Mouse (Mus musculus): ENCODE measurements around the gene B4galt3. TPM values are rescaled to one million over a fixed set of nuclear protein-coding genes. Genes with fewer than 3 reads are reported as not detected.
"Not testable (repeated sequence)": the region's sequence is repeated elsewhere in the genome, so short reads cannot be mapped to it uniquely, and the experiment has no call there.

B4galt3 gene
- polyA plus RNA-seq, 1 experiment from 2014 or later, result 113 TPM

DNA sequence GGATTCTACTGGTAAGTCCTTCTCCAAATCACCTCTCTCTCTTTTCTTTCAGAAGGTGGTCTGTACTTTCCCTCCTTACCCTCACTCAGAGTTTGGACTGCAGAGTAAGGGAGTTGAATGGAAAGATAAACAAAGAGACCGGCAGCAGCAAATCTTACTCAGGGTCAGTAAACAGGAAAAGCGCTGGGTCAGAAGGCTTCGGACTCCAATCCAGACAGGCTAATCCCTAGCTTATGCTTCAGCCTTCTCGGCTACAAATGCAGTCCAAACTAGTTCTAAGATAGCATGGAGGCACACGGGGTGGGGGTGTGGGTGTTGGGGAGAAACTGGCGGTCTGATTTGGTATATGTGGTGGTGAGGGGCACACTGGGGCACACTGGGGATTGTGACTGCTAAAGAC is 32.7 kb upstream of the B4galt3 start:
- WGBS, result 75% methylated on average over 6 of the region's 6 CpGs
- Histone ChIP-seq H3K27me3 (ENCODE audit: control insufficient read depth, insufficient read depth, low read depth, low read length) (no peaks in the 10 kb centered on the region), H3K36me3 (ENCODE audit: control insufficient read depth, insufficient read depth, low read length) (peaks cover 53% of the 10 kb centered on the region), H3K9me3 (replicated peaks; ENCODE audit: control insufficient read depth, low read length, poor library complexity, severe bottlenecking) (no peaks in the 10 kb centered on the region), H3K4me3 (ENCODE audit: low read depth, low read length) (no peak overlapping the region), H3K9ac (ENCODE audit: low read depth, low read length) (no peak overlapping the region), H3K4me1 (ENCODE audit: control insufficient read depth, insufficient read depth, low read length) (no peaks in the 10 kb centered on the region), H3K4me2 (ENCODE audit: low read length) (no peak overlapping the region), H3K27ac (ENCODE audit: low read length) (no peak overlapping the region)
- no peak for ATAC-seq

DNA sequence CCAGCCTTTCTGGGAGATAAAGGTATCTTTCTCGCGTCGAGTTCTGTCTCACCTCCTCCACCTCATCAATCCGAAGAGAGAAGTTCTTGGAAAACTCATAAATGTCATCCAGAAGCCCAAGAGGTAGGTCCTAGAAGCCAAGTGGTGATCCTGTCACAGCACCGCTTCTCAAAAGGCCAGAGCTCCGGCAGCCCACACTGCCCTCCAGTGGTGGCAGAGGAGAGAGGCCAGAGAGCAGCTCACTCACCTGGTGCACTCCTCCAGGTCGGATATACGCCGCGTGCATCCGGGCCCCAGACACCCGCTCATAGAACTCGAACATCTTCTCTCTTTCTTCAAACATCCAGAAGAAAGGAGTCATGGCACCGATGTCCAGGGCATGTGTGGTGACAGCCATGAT is 31.7 kb upstream of the B4galt3 start:
- WGBS, result 74% methylated on average over 14 of the region's 14 CpGs

DNA sequence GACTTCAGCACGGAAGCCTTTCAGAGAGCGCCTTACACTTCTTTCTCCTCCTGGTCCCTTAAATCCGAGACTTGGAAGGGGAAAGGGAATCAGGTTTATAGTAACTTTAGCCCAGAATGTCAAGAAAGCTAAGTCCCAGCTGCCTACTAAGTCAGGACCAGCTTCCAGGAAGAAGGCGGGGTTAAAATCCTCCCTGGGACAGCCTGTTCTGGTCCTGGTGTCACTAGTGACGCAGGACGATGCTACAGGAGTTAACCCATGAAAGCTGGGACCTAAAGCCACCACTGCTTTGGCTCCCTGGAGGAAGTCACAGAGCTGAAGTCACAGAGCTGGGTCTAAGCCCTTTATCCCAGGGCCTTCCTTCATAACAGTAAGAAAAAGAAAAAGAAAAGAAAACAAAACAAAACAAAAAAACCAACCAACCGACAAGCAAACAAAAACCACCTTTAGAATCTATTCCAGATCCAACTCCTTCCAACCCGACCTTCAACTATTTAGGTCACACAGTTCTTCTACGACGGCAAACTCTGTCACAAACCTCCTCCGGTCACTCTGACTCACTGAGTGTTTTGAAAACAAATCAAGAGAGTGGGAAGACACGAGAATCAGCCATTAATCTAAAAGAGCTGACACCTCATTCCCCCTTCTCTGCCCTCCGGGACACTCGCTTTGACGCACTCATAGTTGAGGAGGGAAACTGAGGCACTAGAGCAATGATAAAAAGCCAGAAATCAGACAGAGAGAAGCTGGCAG is 30.0 kb upstream of the B4galt3 start:
- H3K36me3 ChIP-seq (ENCODE audit: control insufficient read depth, insufficient read depth, low read length), result peaks cover 48% of the 10 kb centered on the region
- H3K27ac ChIP-seq (ENCODE audit: low read length), result no peak overlapping the region
- no peaks in the 10 kb centered on the region for H3K4me1 ChIP-seq (ENCODE audit: control insufficient read depth, insufficient read depth, low read length)
- no peaks in the 10 kb centered on the region for H3K27me3 ChIP-seq (ENCODE audit: control insufficient read depth, insufficient read depth, low read depth, low read length)
- H3K4me3 ChIP-seq (ENCODE audit: low read depth, low read length), result no peak overlapping the region
- no peak for ATAC-seq
- no peak overlapping the region for H3K9ac ChIP-seq (ENCODE audit: low read depth, low read length)
- no peaks in the 10 kb centered on the region for H3K9me3 ChIP-seq (replicated peaks; ENCODE audit: control insufficient read depth, low read length, poor library complexity, severe bottlenecking)
- 81% methylated on average over 15 of the region's 15 CpGs for WGBS
- H3K4me2 ChIP-seq (ENCODE audit: low read length), result no peak overlapping the region

More for the DNA sequence above, 31.7 kb upstream of the B4galt3 start:
- Histone ChIP-seq H3K9ac (ENCODE audit: low read depth, low read length) (no peak overlapping the region), H3K27ac (ENCODE audit: low read length) (no peak overlapping the region), H3K36me3 (ENCODE audit: control insufficient read depth, insufficient read depth, low read length) (peaks cover 53% of the 10 kb centered on the region), H3K4me1 (ENCODE audit: control insufficient read depth, insufficient read depth, low read length) (no peaks in the 10 kb centered on the region), H3K9me3 (replicated peaks; ENCODE audit: control insufficient read depth, low read length, poor library complexity, severe bottlenecking) (no peaks in the 10 kb centered on the region), H3K4me2 (ENCODE audit: low read length) (no peak overlapping the region), H3K4me3 (ENCODE audit: low read depth, low read length) (no peak overlapping the region), H3K27me3 (ENCODE audit: control insufficient read depth, insufficient read depth, low read depth, low read length) (no peaks in the 10 kb centered on the region)
- 0 out of 2 replicates have a peak, but pooled peaks have one; percentile 47 for ATAC-seq

DNA sequence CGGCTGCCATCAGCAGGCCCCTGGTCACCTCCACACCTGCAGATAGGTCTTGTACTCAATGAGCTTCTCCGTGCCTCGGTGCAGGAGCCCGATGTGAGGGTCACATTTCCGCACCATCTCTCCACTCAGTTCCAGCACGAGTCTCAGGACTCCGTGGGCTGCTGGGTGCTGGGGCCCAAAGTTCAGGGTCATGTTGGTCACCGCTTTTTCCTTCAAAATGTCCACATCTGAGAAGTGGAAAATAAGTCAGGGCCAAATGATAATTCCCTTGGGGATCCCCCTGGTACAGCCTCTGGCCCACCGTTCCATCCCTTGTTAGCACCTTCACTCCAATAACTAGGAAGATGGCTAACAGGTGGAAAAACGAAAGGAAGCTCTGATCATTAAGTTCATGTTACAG is 29.2 kb upstream of the B4galt3 start:
- H3K4me1 ChIP-seq (ENCODE audit: control insufficient read depth, insufficient read depth, low read length), result peaks cover 6% of the 10 kb centered on the region
- no peak overlapping the region for H3K4me2 ChIP-seq (ENCODE audit: low read length)
- no peaks in the 10 kb centered on the region for H3K9me3 ChIP-seq (replicated peaks; ENCODE audit: control insufficient read depth, low read length, poor library complexity, severe bottlenecking)
- no peak for ATAC-seq
- H3K27me3 ChIP-seq (ENCODE audit: control insufficient read depth, insufficient read depth, low read depth, low read length), result no peaks in the 10 kb centered on the region
- H3K27ac ChIP-seq (ENCODE audit: low read length), result no peak overlapping the region
- H3K4me3 ChIP-seq (ENCODE audit: low read depth, low read length), result no peak overlapping the region
- WGBS, result 89% methylated on average over 10 of the region's 10 CpGs
- no peak overlapping the region for H3K9ac ChIP-seq (ENCODE audit: low read depth, low read length)
- peaks cover 41% of the 10 kb centered on the region for H3K36me3 ChIP-seq (ENCODE audit: control insufficient read depth, insufficient read depth, low read length)

DNA sequence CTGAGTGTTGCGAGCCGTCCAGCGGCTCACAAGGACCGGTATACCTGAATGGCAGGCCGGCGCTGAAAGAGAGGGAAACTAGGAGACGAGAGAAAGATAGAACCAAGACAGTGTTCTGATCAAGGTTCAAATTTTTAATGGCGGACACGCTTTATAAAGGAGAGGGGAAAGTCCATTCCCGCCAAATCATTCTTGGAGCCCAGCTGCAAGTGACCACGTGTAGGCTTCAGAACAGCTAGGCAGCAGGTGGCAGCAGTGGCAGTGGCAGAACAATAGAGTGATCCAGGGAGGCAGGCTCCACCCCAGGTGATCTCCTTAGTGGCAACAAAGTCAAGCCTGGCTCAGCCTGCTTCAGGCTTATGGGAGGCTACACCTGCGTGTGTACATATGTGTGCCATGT is 28.2 kb upstream of the B4galt3 start:
- not testable (repeated sequence) for H3K4me3 ChIP-seq (ENCODE audit: low read depth, low read length); H3K9ac ChIP-seq (ENCODE audit: low read depth, low read length); ATAC-seq; H3K27me3 ChIP-seq (ENCODE audit: control insufficient read depth, insufficient read depth, low read depth, low read length); H3K9me3 ChIP-seq (replicated peaks; ENCODE audit: control insufficient read depth, low read length, poor library complexity, severe bottlenecking); H3K4me2 ChIP-seq (ENCODE audit: low read length); H3K27ac ChIP-seq (ENCODE audit: low read length)
- Histone ChIP-seq H3K4me1 (ENCODE audit: control insufficient read depth, insufficient read depth, low read length) (peaks cover 11% of the 10 kb centered on the region), H3K36me3 (ENCODE audit: control insufficient read depth, insufficient read depth, low read length) (peaks cover 34% of the 10 kb centered on the region)
- 81% methylated on average over 12 of the region's 12 CpGs for WGBS

DNA sequence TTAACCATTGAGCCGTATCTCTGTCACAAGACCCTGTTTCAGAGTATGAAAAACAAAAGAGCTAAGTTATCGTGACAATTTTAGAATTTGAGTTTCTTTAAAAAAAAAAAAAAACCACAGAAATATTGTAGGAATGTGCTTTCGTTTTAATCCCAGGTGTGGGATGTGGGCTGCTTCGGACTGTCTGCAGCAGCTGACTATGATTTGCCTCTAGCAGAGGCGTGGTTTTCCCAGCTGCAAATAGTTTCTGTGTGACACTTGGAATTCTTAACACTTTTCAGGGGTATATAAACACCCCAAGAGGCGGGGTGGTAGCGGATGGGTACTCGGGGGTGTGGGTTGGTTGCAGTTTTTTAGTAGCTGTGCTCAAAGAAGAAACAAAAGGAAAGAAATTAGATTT is 24.8 kb upstream of the B4galt3 start:
- Histone ChIP-seq H3K27ac (ENCODE audit: low read length) (no peak overlapping the region), H3K27me3 (ENCODE audit: control insufficient read depth, insufficient read depth, low read depth, low read length) (no peaks in the 10 kb centered on the region), H3K4me3 (ENCODE audit: low read depth, low read length) (no peak overlapping the region), H3K4me2 (ENCODE audit: low read length) (no peak overlapping the region), H3K9ac (ENCODE audit: low read depth, low read length) (no peak overlapping the region), H3K9me3 (replicated peaks; ENCODE audit: control insufficient read depth, low read length, poor library complexity, severe bottlenecking) (no peaks in the 10 kb centered on the region), H3K4me1 (ENCODE audit: control insufficient read depth, insufficient read depth, low read length) (peaks cover 17% of the 10 kb centered on the region), H3K36me3 (ENCODE audit: control insufficient read depth, insufficient read depth, low read length) (peaks cover 13% of the 10 kb centered on the region)
- 97% methylated on average over 8 of the region's 8 CpGs for WGBS
- no peak for ATAC-seq

DNA sequence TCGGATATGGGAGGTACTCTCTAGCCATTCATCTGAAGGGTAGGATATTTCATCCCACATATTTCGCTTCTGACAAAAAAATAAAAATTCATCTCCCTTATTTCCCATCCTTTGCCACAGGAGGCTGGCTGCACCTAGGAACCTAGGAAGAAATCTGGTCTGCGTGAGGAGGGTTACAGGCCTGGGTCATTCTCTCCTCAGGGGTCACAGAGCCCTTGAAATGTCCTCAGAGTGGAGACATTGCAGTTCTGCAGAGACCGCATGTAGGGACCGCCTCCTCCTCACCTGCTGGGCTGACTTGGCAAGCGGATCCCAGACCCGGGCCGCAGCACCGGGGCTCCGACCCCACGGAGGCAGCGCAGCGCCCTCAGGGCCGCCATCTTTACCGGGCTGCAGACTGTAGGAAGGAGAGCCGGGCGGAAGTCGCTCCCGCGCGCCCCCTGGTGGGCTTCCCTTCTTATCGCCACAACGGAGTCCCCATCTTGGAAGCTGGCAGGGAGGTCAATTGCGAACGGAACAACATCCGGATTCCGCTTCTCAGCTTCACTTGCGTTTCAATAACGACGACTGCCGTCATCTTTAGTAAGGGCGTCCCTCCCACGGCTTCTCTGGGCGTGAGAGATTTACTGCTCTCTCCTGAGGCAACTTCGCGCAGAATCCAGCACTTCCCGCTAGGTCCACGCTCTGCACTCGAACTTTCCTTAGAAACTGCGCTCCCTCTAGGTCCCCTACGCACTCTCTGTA is 23.2 kb upstream of the B4galt3 start:
- no peaks in the 10 kb centered on the region for H3K9me3 ChIP-seq (replicated peaks; ENCODE audit: control insufficient read depth, low read length, poor library complexity, severe bottlenecking)
- under 1% methylated on average over 41 of the region's 41 CpGs for WGBS
- H3K4me3 ChIP-seq (ENCODE audit: low read depth, low read length), result peak overlapping the region; percentile 81
- peak overlapping the region; percentile 72 for H3K4me2 ChIP-seq (ENCODE audit: low read length)
- no peaks in the 10 kb centered on the region for H3K27me3 ChIP-seq (ENCODE audit: control insufficient read depth, insufficient read depth, low read depth, low read length)
- H3K9ac ChIP-seq (ENCODE audit: low read depth, low read length), result peak overlapping the region; percentile 91
- H3K4me1 ChIP-seq (ENCODE audit: control insufficient read depth, insufficient read depth, low read length), result peaks cover 26% of the 10 kb centered on the region
- ATAC-seq, result peak; percentile 94
- H3K36me3 ChIP-seq (ENCODE audit: control insufficient read depth, insufficient read depth, low read length), result peaks cover 2% of the 10 kb centered on the region; the same call in 1 of the 2 replicates
- H3K27ac ChIP-seq (ENCODE audit: low read length), result peak overlapping the region; percentile 75

DNA sequence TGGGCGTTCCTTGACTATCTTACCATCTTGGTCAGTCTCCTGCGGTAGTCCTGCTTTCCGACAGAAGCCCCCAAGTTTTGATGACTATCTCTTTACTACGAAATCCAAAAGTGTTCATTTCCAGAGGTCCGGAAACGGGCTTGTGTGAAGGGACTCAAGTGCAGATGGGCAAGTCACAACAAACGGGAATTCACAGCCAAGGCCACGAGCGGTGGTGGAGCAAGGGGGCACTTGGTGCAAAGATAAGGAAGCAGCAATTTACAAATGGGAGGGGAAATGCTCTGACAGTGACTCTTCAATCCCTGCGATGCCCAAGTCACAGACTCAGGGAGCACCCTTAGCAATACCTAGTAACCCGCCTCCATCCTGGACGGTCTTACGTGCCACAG is 22.7 kb upstream of the B4galt3 start:
- Histone ChIP-seq H3K27me3 (ENCODE audit: control insufficient read depth, insufficient read depth, low read depth, low read length) (no peaks in the 10 kb centered on the region), H3K9ac (ENCODE audit: low read depth, low read length) (peak overlapping the region; percentile 57), H3K9me3 (replicated peaks; ENCODE audit: control insufficient read depth, low read length, poor library complexity, severe bottlenecking) (no peaks in the 10 kb centered on the region), H3K27ac (ENCODE audit: low read length) (peak overlapping the region; percentile 51), H3K4me1 (ENCODE audit: control insufficient read depth, insufficient read depth, low read length) (peaks cover 32% of the 10 kb centered on the region), H3K4me3 (ENCODE audit: low read depth, low read length) (peak overlapping the region; percentile 81), H3K4me2 (ENCODE audit: low read length) (peak overlapping the region; percentile 63), H3K36me3 (ENCODE audit: control insufficient read depth, insufficient read depth, low read length) (no peaks in the 10 kb centered on the region; the same call in 1 of the 2 replicates)
- 13% methylated on average over 13 of the region's 13 CpGs for WGBS
- peak; percentile 27 for ATAC-seq

DNA sequence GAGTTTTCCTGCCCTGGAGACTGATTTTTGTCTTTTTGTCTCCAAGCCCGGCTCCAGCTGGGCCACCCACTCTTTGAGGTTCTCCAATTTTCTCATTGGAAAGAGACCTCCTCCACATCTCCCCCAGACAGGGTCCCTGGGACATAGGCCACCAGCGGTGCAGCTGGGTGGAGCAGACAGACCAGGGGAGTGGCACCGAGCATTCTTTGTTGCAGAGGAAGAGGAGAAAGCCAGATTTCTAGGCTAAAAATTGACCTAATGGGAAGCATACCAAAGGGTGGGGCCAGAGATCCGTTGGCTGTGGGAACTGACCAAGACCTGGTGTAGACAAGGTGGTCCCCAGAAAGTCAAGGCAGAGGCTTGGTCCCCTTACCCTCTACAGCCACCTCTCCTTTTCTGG is 22.2 kb upstream of the B4galt3 start:
- no peaks in the 10 kb centered on the region; the same call in 1 of the 2 replicates for H3K36me3 ChIP-seq (ENCODE audit: control insufficient read depth, insufficient read depth, low read length)
- H3K4me1 ChIP-seq (ENCODE audit: control insufficient read depth, insufficient read depth, low read length), result peaks cover 33% of the 10 kb centered on the region
- no peaks in the 10 kb centered on the region for H3K9me3 ChIP-seq (replicated peaks; ENCODE audit: control insufficient read depth, low read length, poor library complexity, severe bottlenecking)
- H3K9ac ChIP-seq (ENCODE audit: low read depth, low read length), result peak overlapping the region; percentile 57; the same call in 1 of the 2 replicates
- 30% methylated on average over 4 of the region's 4 CpGs for WGBS
- ATAC-seq, result no peak
- H3K4me2 ChIP-seq (ENCODE audit: low read length), result peak overlapping the region; percentile 63
- no peaks in the 10 kb centered on the region for H3K27me3 ChIP-seq (ENCODE audit: control insufficient read depth, insufficient read depth, low read depth, low read length)
- H3K4me3 ChIP-seq (ENCODE audit: low read depth, low read length), result no peak overlapping the region
- H3K27ac ChIP-seq (ENCODE audit: low read length), result peak overlapping the region; percentile 51

Measured in midbrain, embryonic 16.5 days (tissue).